Mouse (Mus musculus) stomach, adult 2 months (tissue): ENCODE data around the gene Rragd. TPM values are rescaled to one million over a fixed set of nuclear protein-coding genes. Genes with fewer than 3 reads are reported as not detected.

Source experiments
- polyA plus RNA-seq: library from polyadenylated mRNA; depleted of rRNA; stranded (reverse); fragments of >200 nt; gene quantifications from 2 replicates; pipeline ENCODE4 v1.2.3, GENCODE M21; 2012; rRNA removed

The Rragd gene
- 0.44 and 0.52 TPM in 2 replicates for polyA plus RNA-seq

DNA sequence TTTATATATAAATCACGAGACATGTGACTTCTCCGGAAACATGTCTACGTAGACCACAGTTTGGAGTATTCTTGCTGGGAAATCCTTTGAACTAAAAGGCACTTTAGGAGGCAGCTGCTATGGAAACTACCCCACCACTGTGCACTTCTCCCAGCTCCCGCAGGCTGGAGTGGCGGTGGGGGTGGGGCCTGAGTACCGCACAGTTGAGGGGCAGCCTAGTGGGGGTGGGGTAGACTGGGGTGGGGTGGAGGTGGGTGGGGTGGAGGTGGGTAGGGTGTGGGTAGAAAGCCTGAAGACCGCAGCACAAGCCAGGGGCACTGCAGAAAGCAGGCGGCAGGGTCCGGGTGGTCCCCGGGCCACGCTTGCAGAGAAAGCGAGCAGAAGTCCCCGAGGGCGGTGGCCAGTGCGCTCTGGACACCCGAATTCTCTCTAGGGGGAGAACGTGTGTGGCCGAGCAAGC is at the start of gene Rragd:
Gene Rragd, plus strand, starts transcription at position 322 of the 460 bp plus-strand sequence.

DNA sequence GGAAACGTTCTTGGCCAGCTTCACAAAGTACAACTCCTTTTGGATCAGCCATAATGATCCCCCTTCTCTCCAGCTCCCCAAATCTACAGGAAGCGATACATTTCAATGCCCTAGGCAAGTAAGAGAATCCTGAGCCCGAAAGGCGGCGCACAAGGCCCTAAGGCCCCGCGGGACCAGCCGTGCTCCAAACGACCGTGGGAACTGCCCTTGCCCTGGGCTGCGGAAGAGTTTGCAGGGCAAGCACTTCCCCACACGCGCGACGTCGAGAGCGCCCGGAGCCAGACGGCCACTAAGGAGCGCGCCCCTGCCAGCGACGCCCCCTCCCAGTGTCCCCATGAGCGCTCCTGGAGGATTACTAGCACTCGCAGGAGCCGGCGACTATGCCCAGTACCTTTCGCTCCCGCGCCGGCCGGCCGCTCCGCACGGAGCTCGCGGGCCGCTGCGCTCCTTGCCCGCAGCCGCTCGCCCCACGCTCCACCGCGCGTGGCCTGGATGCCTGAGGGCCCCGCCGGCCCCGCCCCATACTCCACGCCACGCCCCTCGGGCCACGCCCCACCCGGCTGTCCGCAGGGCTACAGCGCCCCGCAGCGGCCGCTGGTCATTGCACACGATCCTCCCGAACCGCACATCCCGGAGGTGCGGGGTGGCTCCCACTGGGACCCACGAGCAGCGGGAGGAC is 32.3 kb upstream of the Rragd start, which contains the start of gene Ankrd6:
Gene Ankrd6, minus strand, starts transcription at position 486 of the 679 bp plus-strand sequence.

DNA sequence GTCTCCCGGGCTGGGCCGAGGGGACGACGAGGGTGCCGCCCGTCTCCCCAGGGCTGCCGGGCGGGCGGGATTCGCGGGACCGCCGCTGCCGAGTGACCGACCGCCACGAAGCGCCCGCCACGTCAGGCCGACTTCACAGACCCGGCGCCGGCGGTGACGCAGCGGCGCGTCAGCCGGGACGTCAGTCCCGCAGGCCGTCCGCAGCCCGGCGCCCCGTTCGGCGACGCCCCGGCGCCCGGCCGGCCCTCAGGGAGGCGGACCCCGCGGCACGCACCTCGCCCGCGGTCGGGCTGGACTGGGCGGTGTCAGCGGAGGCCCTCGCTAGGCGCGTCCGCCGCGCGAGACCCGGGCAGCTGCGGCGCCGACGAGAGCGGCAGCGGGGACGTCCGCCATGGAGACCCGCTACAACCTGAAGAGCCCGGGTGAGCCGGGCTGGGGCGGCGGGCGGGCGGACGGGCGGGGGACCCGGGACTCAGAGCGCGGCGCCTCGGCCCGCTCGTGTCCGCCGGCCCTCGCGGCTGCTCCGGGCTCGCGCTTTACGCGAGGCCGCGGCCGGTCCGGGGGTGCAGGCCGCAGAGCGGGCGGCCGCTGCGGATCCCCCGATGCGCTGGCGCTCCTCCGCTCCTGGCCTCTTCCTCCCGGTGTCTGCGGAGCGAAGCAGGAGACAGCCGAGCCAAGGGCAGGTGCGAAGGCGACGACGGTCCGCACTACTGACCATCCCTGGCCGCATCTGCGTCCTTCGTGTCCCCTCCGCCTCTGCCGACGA is 48.5 kb downstream of the Rragd start, which contains the start of gene Ube2j1:
Gene Ube2j1, plus strand, starts transcription at position 222 of the 766 bp plus-strand sequence.

DNA sequence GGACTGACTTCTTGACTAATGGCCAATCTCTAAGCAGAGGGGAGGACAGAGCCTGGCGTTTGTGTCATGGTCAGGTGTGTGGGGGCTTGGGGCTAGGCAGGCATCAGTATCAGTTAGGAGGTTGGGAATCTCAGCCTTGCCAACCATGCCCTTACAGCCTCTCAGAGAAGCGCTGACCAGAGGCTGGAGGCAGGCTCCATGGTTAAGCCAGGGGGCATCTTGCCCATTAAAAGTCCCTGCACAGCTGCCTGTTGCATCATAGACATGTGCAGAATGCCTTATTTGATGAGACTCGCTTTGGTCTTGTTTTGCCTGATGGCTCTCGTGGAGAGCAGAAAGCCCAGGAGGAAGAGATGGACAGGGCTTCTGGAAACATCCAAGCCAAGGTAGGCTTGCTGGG is 80.1 kb downstream of the Rragd start, which contains the start of gene Gabrr2:
Gene Gabrr2, plus strand, starts transcription at position 19 of the 400 bp plus-strand sequence.

Other genes starting within 250 kb of the Rragd start
- gene Lyrm2, start 182.8 kb upstream of the Rragd start, polyA plus RNA-seq: 1.9 and 3.7 TPM in 2 replicates
- gene Ankrd6, start 32.2 kb upstream of the Rragd start, polyA plus RNA-seq: 0.18 and 0.25 TPM in 2 replicates
- gene Ube2j1, start 48.4 kb downstream of the Rragd start, polyA plus RNA-seq: 6.7 and 7.5 TPM in 2 replicates
- gene Gabrr2, start 80.0 kb downstream of the Rragd start, polyA plus RNA-seq: 0.15 and 0.42 TPM in 2 replicates
- 0.04 TPM in 1 of 2 replicates, not detected in the other for gene Gabrr1, start 149.5 kb downstream of the Rragd start, polyA plus RNA-seq
- gene Pm20d2, start 206.7 kb downstream of the Rragd start, polyA plus RNA-seq: 6.0 and 12.4 TPM in 2 replicates
- gene Srsf12, start 226.0 kb downstream of the Rragd start, polyA plus RNA-seq: 0.04 and 0.13 TPM in 2 replicates